Mouse (Mus musculus): ENCODE data around the gene Slc6a11. TPM values are rescaled to one million over a fixed set of nuclear protein-coding genes. Genes with fewer than 3 reads are reported as not detected.

Gene Slc6a11
- polyA plus RNA-seq, 1 experiment, result not detected

GRCm38 (mm10) chr6:114275800-114276199 is 144.8 kb downstream of the Slc6a11 start:
- H3K36me3 ChIP-seq (ENCODE audit: control insufficient read depth, insufficient read depth, low read length), result no peaks in the 10 kb centered on the region
- H3K27me3 ChIP-seq (replicated peaks; ENCODE audit: control insufficient read depth, insufficient read depth, low read length), result no peaks in the 10 kb centered on the region
- no peaks in the 10 kb centered on the region for H3K4me1 ChIP-seq (ENCODE audit: control insufficient read depth, insufficient read depth, low read length)
- no peak overlapping the region for H3K4me3 ChIP-seq (ENCODE audit: insufficient read depth, low read depth, low read length)
- 62% methylated on average over 8 of the region's 8 CpGs for WGBS
- no peak for DNase-seq
- H3K27ac ChIP-seq (ENCODE audit: insufficient read depth, low read depth, low read length), result no peak overlapping the region
- TF ChIP-seq CTCF (conservative IDR thresholded peaks at IDR 0.05; ENCODE audit: insufficient read depth, insufficient read length, low read depth, low read length) (no peak), POLR2A (IDR thresholded peaks at IDR 0.05; ENCODE audit: low read depth, low read length) (no peak)

- Histone ChIP-seq H3K4me3 (ENCODE audit: insufficient read depth, low read depth, low read length) (no peak within 1 kb of the TSS), H3K4me1 (ENCODE audit: control insufficient read depth, insufficient read depth, low read length) (no peaks in the 10 kb centered on the region), H3K27ac (ENCODE audit: insufficient read depth, low read depth, low read length) (no peak within 1 kb of the TSS), H3K36me3 (ENCODE audit: control insufficient read depth, insufficient read depth, low read length) (no peaks in the 10 kb centered on the region), H3K27me3 (replicated peaks; ENCODE audit: control insufficient read depth, insufficient read depth, low read length) (no peaks in the 10 kb centered on the region)
- DNase-seq, result peak; percentile 15
- no peak for TF ChIP-seq POLR2A (IDR thresholded peaks at IDR 0.05; ENCODE audit: low read depth, low read length)
- TF ChIP-seq CTCF (conservative IDR thresholded peaks at IDR 0.05; ENCODE audit: insufficient read depth, insufficient read length, low read depth, low read length), result no peak
- 3% methylated on average over 51 of the region's 51 CpGs for WGBS
Observed at GRCm38 (mm10) chr6:114282469-114283277, 151.6 kb downstream of the Slc6a11 start, which contains the start of gene Slc6a1. Slc6a1 (plus strand) TSS chr6:114282635.

GRCm38 (mm10) chr6:114283278-114283770 is 152.3 kb downstream of the Slc6a11 start:
- H3K36me3 ChIP-seq (ENCODE audit: control insufficient read depth, insufficient read depth, low read length), result no peaks in the 10 kb centered on the region
- H3K27ac ChIP-seq (ENCODE audit: insufficient read depth, low read depth, low read length), result no peak overlapping the region
- TF ChIP-seq POLR2A (IDR thresholded peaks at IDR 0.05; ENCODE audit: low read depth, low read length) (no peak), CTCF (conservative IDR thresholded peaks at IDR 0.05; ENCODE audit: insufficient read depth, insufficient read length, low read depth, low read length) (no peak)
- no peak overlapping the region for H3K4me3 ChIP-seq (ENCODE audit: insufficient read depth, low read depth, low read length)
- H3K4me1 ChIP-seq (ENCODE audit: control insufficient read depth, insufficient read depth, low read length), result no peaks in the 10 kb centered on the region
- WGBS, result 14% methylated on average over 8 of the region's 8 CpGs
- DNase-seq, result no peak
- no peaks in the 10 kb centered on the region for H3K27me3 ChIP-seq (replicated peaks; ENCODE audit: control insufficient read depth, insufficient read depth, low read length)

GRCm38 (mm10) chr6:114283927-114284703 is 153.1 kb downstream of the Slc6a11 start:
- 54% methylated on average over 10 of the region's 10 CpGs for WGBS

GRCm38 (mm10) chr6:114285424-114285823 is 154.4 kb downstream of the Slc6a11 start:
- WGBS, result 30% methylated on average over 4 of the region's 4 CpGs
- H3K4me3 ChIP-seq (ENCODE audit: insufficient read depth, low read depth, low read length), result no peak overlapping the region
- no peak overlapping the region for H3K27ac ChIP-seq (ENCODE audit: insufficient read depth, low read depth, low read length)

More at GRCm38 (mm10) chr6:114283927-114284703, 153.1 kb downstream of the Slc6a11 start:
- H3K4me1 ChIP-seq (ENCODE audit: control insufficient read depth, insufficient read depth, low read length), result no peaks in the 10 kb centered on the region
- H3K27me3 ChIP-seq (replicated peaks; ENCODE audit: control insufficient read depth, insufficient read depth, low read length), result no peaks in the 10 kb centered on the region
- TF ChIP-seq POLR2A (IDR thresholded peaks at IDR 0.05; ENCODE audit: low read depth, low read length), result no peak
- no peak for TF ChIP-seq CTCF (conservative IDR thresholded peaks at IDR 0.05; ENCODE audit: insufficient read depth, insufficient read length, low read depth, low read length)
- H3K27ac ChIP-seq (ENCODE audit: insufficient read depth, low read depth, low read length), result no peak overlapping the region
- no peaks in the 10 kb centered on the region for H3K36me3 ChIP-seq (ENCODE audit: control insufficient read depth, insufficient read depth, low read length)
- no peak overlapping the region for H3K4me3 ChIP-seq (ENCODE audit: insufficient read depth, low read depth, low read length)
- DNase-seq, result no peak

GRCm38 (mm10) chr6:114289106-114289505 is 158.1 kb downstream of the Slc6a11 start:
- no peaks in the 10 kb centered on the region for H3K4me1 ChIP-seq (ENCODE audit: control insufficient read depth, insufficient read depth, low read length)
- TF ChIP-seq CTCF (conservative IDR thresholded peaks at IDR 0.05; ENCODE audit: insufficient read depth, insufficient read length, low read depth, low read length) (no peak), POLR2A (IDR thresholded peaks at IDR 0.05; ENCODE audit: low read depth, low read length) (no peak)
- H3K27ac ChIP-seq (ENCODE audit: insufficient read depth, low read depth, low read length), result no peak overlapping the region
- H3K4me3 ChIP-seq (ENCODE audit: insufficient read depth, low read depth, low read length), result no peak overlapping the region
- DNase-seq, result no peak
- WGBS, result 23% methylated on average over 7 of the region's 7 CpGs
- no peaks in the 10 kb centered on the region for H3K27me3 ChIP-seq (replicated peaks; ENCODE audit: control insufficient read depth, insufficient read depth, low read length)
- no peaks in the 10 kb centered on the region for H3K36me3 ChIP-seq (ENCODE audit: control insufficient read depth, insufficient read depth, low read length)

More at GRCm38 (mm10) chr6:114285424-114285823, 154.4 kb downstream of the Slc6a11 start:
- DNase-seq, result no peak
- Histone ChIP-seq H3K4me1 (ENCODE audit: control insufficient read depth, insufficient read depth, low read length) (no peaks in the 10 kb centered on the region), H3K27me3 (replicated peaks; ENCODE audit: control insufficient read depth, insufficient read depth, low read length) (no peaks in the 10 kb centered on the region), H3K36me3 (ENCODE audit: control insufficient read depth, insufficient read depth, low read length) (no peaks in the 10 kb centered on the region)
- no peak for TF ChIP-seq CTCF (conservative IDR thresholded peaks at IDR 0.05; ENCODE audit: insufficient read depth, insufficient read length, low read depth, low read length)
- TF ChIP-seq POLR2A (IDR thresholded peaks at IDR 0.05; ENCODE audit: low read depth, low read length), result no peak

- no peak for DNase-seq
Observed at GRCm38 (mm10) chr6:114290184-114290583, 159.1 kb downstream of the Slc6a11 start.

More at GRCm38 (mm10) chr6:114290184-114290583, 159.1 kb downstream of the Slc6a11 start:
- no peaks in the 10 kb centered on the region for H3K36me3 ChIP-seq (ENCODE audit: control insufficient read depth, insufficient read depth, low read length)
- TF ChIP-seq CTCF (conservative IDR thresholded peaks at IDR 0.05; ENCODE audit: insufficient read depth, insufficient read length, low read depth, low read length) (no peak), POLR2A (IDR thresholded peaks at IDR 0.05; ENCODE audit: low read depth, low read length) (no peak)
- WGBS, result 57% methylated on average over 8 of the region's 8 CpGs
- H3K4me3 ChIP-seq (ENCODE audit: insufficient read depth, low read depth, low read length), result no peak overlapping the region
- no peaks in the 10 kb centered on the region for H3K27me3 ChIP-seq (replicated peaks; ENCODE audit: control insufficient read depth, insufficient read depth, low read length)
- H3K27ac ChIP-seq (ENCODE audit: insufficient read depth, low read depth, low read length), result no peak overlapping the region
- no peaks in the 10 kb centered on the region for H3K4me1 ChIP-seq (ENCODE audit: control insufficient read depth, insufficient read depth, low read length)
